Mouse (Mus musculus) heart, embryonic 15.5 days (tissue): ENCODE results near the gene Arhgap21. TPM values are rescaled to one million over a fixed set of nuclear protein-coding genes. Genes with fewer than 3 reads are reported as not detected.
A peak's percentile ranks its signal among the peaks of the same experiment; 100 is the strongest.

Source experiments
- ATAC-seq: fragments of 200-750 bp; cut with Nextera tagmentation; replicated peaks from 2 replicates; pipeline ENCODE4 v1.8.0; 2017; ENCODE audit warnings: low read depth, moderate TSS enrichment; ENCODE audit not compliant: insufficient number of reproducible peaks, insufficient read depth, low FRiP score
- H3K27ac ChIP-seq: fragments of 300-500 bp; sonication (generic); 2 replicates; pipeline ENCODE4 v1.5.1; 2015; ENCODE audit warnings: mild to moderate bottlenecking, inconsistent platforms
- H3K27me3 ChIP-seq: fragments of 300-500 bp; sonication (generic); 2 replicates; pipeline ENCODE4 v1.6.1; 2015; ENCODE audit warnings: inconsistent platforms
- H3K36me3 ChIP-seq: fragments of 300-500 bp; sonication (generic); 2 replicates; pipeline ENCODE4 v1.6.1; 2015; ENCODE audit warnings: mild to moderate bottlenecking, inconsistent platforms
- H3K4me1 ChIP-seq: fragments of 300-500 bp; sonication (generic); replicated peaks from 2 replicates; pipeline ENCODE4 v1.6.1; 2015; ENCODE audit warnings: inconsistent platforms
- H3K4me2 ChIP-seq: fragments of 300-500 bp; sonication (generic); 2 replicates; pipeline ENCODE4 v1.6.1; 2015; ENCODE audit warnings: inconsistent platforms, mild to moderate bottlenecking, moderate library complexity
- H3K4me3 ChIP-seq: fragments of 300-500 bp; sonication (generic); 2 replicates; pipeline ENCODE4 v1.5.1; 2015; ENCODE audit warnings: mild to moderate bottlenecking, inconsistent platforms
- H3K9ac ChIP-seq: fragments of 300-500 bp; sonication (generic); 2 replicates; pipeline ENCODE4 v1.6.1; 2015; ENCODE audit warnings: mild to moderate bottlenecking, inconsistent platforms
- H3K9me3 ChIP-seq: fragments of 300-500 bp; sonication (generic); replicated peaks from 2 replicates; pipeline ENCODE4 v1.6.1; 2016; ENCODE audit warnings: inconsistent platforms
- WGBS: fragments of 180-500 bp; shearing (Covaris S2); methylation state at CpG from one replicate; pipeline ENCODE4 v1.1.7; 2015; ENCODE audit warnings: mixed read lengths; 5-methylcytosine and 5-hydroxymethylcytosine counted together
- polyA plus RNA-seq: library from polyadenylated mRNA; unstranded; fragments of >200 nt; fragmentation: Nextera tagmentation; extraction: Ambion mirVana; gene quantifications from 2 replicates; pipeline ENCODE4 v1.2.1, GENCODE M21; 2015

The Arhgap21 gene
- polyA plus RNA-seq, 1 experiment from 2014 or later = 17.2 TPM

- Histone ChIP-seq H3K4me1 (peaks cover 23% of the 10 kb centered on the region), H3K36me3 (peaks cover 10% of the 10 kb centered on the region; the same call in 1 of the 2 replicates), H3K27me3 (no peaks in the 10 kb centered on the region), H3K9me3 (no peaks in the 10 kb centered on the region), H3K27ac (no peak overlapping the region), H3K4me2 (no peak overlapping the region), H3K4me3 (no peak overlapping the region), H3K9ac (no peak overlapping the region)
- 86% methylated on average over 11 of the region's 11 CpGs for WGBS
- no peak for ATAC-seq
Observed at GRCm38 (mm10) chr2:20912348-20913018, 56.2 kb downstream of the Arhgap21 start.

GRCm38 (mm10) chr2:20910446-20910845 lies 58.2 kb downstream of the Arhgap21 start:
- peaks cover 10% of the 10 kb centered on the region; the same call in 1 of the 2 replicates for H3K36me3 ChIP-seq
- H3K9me3 ChIP-seq = no peaks in the 10 kb centered on the region
- H3K9ac ChIP-seq = no peak overlapping the region
- peaks cover 26% of the 10 kb centered on the region for H3K4me1 ChIP-seq
- 96% methylated on average over 3 of the region's 3 CpGs for WGBS
- H3K4me2 ChIP-seq = no peak overlapping the region
- ATAC-seq = no peak
- H3K27ac ChIP-seq = 0 out of 2 replicates have a peak overlapping the region, but pooled peaks have one; percentile 19
- no peaks in the 10 kb centered on the region for H3K27me3 ChIP-seq
- no peak overlapping the region for H3K4me3 ChIP-seq

GRCm38 (mm10) chr2:20909404-20909803 lies 59.3 kb downstream of the Arhgap21 start:
- Histone ChIP-seq H3K4me1 (peaks cover 26% of the 10 kb centered on the region), H3K9ac (no peak overlapping the region), H3K36me3 (peaks cover 10% of the 10 kb centered on the region; the same call in 1 of the 2 replicates), H3K4me2 (0 out of 2 replicates have a peak overlapping the region, but pooled peaks have one; percentile 8), H3K27me3 (no peaks in the 10 kb centered on the region), H3K27ac (peak overlapping the region; percentile 83), H3K4me3 (no peak overlapping the region), H3K9me3 (no peaks in the 10 kb centered on the region)
- peak; percentile 74 for ATAC-seq
- 27% methylated on average over 7 of the region's 7 CpGs for WGBS

GRCm38 (mm10) chr2:20907291-20907690 lies 61.4 kb downstream of the Arhgap21 start:
- peaks cover 28% of the 10 kb centered on the region for H3K4me1 ChIP-seq
- no peaks in the 10 kb centered on the region for H3K27me3 ChIP-seq
- H3K4me3 ChIP-seq = no peak overlapping the region
- H3K4me2 ChIP-seq = peak overlapping the region; percentile 37
- no peak overlapping the region for H3K9ac ChIP-seq
- H3K36me3 ChIP-seq = peaks cover 10% of the 10 kb centered on the region; the same call in 1 of the 2 replicates
- H3K9me3 ChIP-seq = no peaks in the 10 kb centered on the region
- peak overlapping the region; percentile 89 for H3K27ac ChIP-seq
- WGBS = 46% methylated on average over 3 of the region's 3 CpGs
- ATAC-seq = peak; percentile 74; the same call in 1 of the 2 replicates

GRCm38 (mm10) chr2:20905411-20905810 lies 63.3 kb downstream of the Arhgap21 start:
- H3K27me3 ChIP-seq = no peaks in the 10 kb centered on the region
- no peak overlapping the region for H3K27ac ChIP-seq
- H3K4me1 ChIP-seq = peaks cover 27% of the 10 kb centered on the region
- H3K9me3 ChIP-seq = no peaks in the 10 kb centered on the region
- no peak overlapping the region for H3K4me2 ChIP-seq
- no peak for ATAC-seq
- H3K4me3 ChIP-seq = no peak overlapping the region
- no peak overlapping the region for H3K9ac ChIP-seq
- WGBS = 89% methylated on average over 8 of the region's 8 CpGs
- no peaks in the 10 kb centered on the region for H3K36me3 ChIP-seq

GRCm38 (mm10) chr2:20902981-20903645 lies 65.6 kb downstream of the Arhgap21 start:
- Histone ChIP-seq H3K4me1 (peaks cover 16% of the 10 kb centered on the region), H3K9me3 (no peaks in the 10 kb centered on the region), H3K9ac (no peak overlapping the region), H3K27ac (no peak overlapping the region), H3K27me3 (no peaks in the 10 kb centered on the region), H3K4me3 (no peak overlapping the region), H3K36me3 (no peaks in the 10 kb centered on the region), H3K4me2 (no peak overlapping the region)
- no peak for ATAC-seq
- WGBS = 69% methylated on average over 11 of the region's 11 CpGs

GRCm38 (mm10) chr2:20901916-20902315 lies 66.8 kb downstream of the Arhgap21 start:
- Histone ChIP-seq H3K9ac (no peak overlapping the region), H3K4me3 (no peak overlapping the region), H3K27ac (no peak overlapping the region), H3K9me3 (no peaks in the 10 kb centered on the region), H3K36me3 (no peaks in the 10 kb centered on the region), H3K4me1 (peaks cover 11% of the 10 kb centered on the region), H3K27me3 (no peaks in the 10 kb centered on the region), H3K4me2 (no peak overlapping the region)
- no peak for ATAC-seq
- 89% methylated on average over 4 of the region's 4 CpGs for WGBS

GRCm38 (mm10) chr2:20899301-20899700 lies 69.4 kb downstream of the Arhgap21 start:
- ATAC-seq = peak; percentile 41; the same call in 1 of the 2 replicates
- no peak overlapping the region for H3K9ac ChIP-seq
- H3K4me3 ChIP-seq = no peak overlapping the region
- no peaks in the 10 kb centered on the region for H3K27me3 ChIP-seq
- no peaks in the 10 kb centered on the region for H3K36me3 ChIP-seq
- no peaks in the 10 kb centered on the region for H3K9me3 ChIP-seq
- H3K27ac ChIP-seq = peak overlapping the region; percentile 46; the same call in 1 of the 2 replicates
- WGBS = 23% methylated on average over 9 of the region's 9 CpGs
- H3K4me1 ChIP-seq = peaks cover 14% of the 10 kb centered on the region
- peak overlapping the region; percentile 27 for H3K4me2 ChIP-seq

GRCm38 (mm10) chr2:20898684-20899083 lies 70.0 kb downstream of the Arhgap21 start:
- H3K36me3 ChIP-seq = no peaks in the 10 kb centered on the region
- H3K9me3 ChIP-seq = no peaks in the 10 kb centered on the region
- peaks cover 18% of the 10 kb centered on the region for H3K4me1 ChIP-seq
- H3K27me3 ChIP-seq = no peaks in the 10 kb centered on the region
- no peak overlapping the region for H3K9ac ChIP-seq
- H3K4me2 ChIP-seq = peak overlapping the region; percentile 27
- peak overlapping the region; percentile 46; the same call in 1 of the 2 replicates for H3K27ac ChIP-seq
- 30% methylated on average over 6 of the region's 6 CpGs for WGBS
- H3K4me3 ChIP-seq = no peak overlapping the region
- peak; percentile 91 for ATAC-seq

GRCm38 (mm10) chr2:20896446-20896845 lies 72.2 kb downstream of the Arhgap21 start:
- H3K9ac ChIP-seq = no peak overlapping the region
- H3K4me2 ChIP-seq = no peak overlapping the region
- 75% methylated on average over 5 of the region's 5 CpGs for WGBS
- peaks cover 15% of the 10 kb centered on the region for H3K4me1 ChIP-seq
- H3K4me3 ChIP-seq = no peak overlapping the region
- H3K27me3 ChIP-seq = no peaks in the 10 kb centered on the region
- no peak for ATAC-seq
- H3K36me3 ChIP-seq = peaks cover 3% of the 10 kb centered on the region; the same call in 1 of the 2 replicates
- H3K27ac ChIP-seq = no peak overlapping the region
- H3K9me3 ChIP-seq = no peaks in the 10 kb centered on the region

- Histone ChIP-seq H3K27ac (no peak overlapping the region), H3K27me3 (no peaks in the 10 kb centered on the region), H3K4me1 (peaks cover 10% of the 10 kb centered on the region), H3K36me3 (peaks cover 3% of the 10 kb centered on the region; the same call in 1 of the 2 replicates), H3K9me3 (no peaks in the 10 kb centered on the region), H3K4me3 (no peak overlapping the region), H3K9ac (no peak overlapping the region), H3K4me2 (no peak overlapping the region)
- peak; percentile 70; the same call in 1 of the 2 replicates for ATAC-seq
- WGBS = 35% methylated on average over 5 of the region's 5 CpGs
Observed at GRCm38 (mm10) chr2:20894100-20894690, 74.5 kb downstream of the Arhgap21 start.
